Mouse (Mus musculus) spleen, embryonic (tissue): ENCODE results near the gene BC048679.
"Not testable (repeated sequence)": the region's sequence is repeated elsewhere in the genome, so short reads cannot be mapped to it uniquely, and the experiment has no call there.

Experiments
- CTCF ChIA-PET: fragments of 350-600 bp; sonication (Branson Sonifier 250); formaldehyde crosslinking; loops from one replicate; lab custom pipeline; 2022; lab: Charles Lee

Gene BC048679

DNA sequence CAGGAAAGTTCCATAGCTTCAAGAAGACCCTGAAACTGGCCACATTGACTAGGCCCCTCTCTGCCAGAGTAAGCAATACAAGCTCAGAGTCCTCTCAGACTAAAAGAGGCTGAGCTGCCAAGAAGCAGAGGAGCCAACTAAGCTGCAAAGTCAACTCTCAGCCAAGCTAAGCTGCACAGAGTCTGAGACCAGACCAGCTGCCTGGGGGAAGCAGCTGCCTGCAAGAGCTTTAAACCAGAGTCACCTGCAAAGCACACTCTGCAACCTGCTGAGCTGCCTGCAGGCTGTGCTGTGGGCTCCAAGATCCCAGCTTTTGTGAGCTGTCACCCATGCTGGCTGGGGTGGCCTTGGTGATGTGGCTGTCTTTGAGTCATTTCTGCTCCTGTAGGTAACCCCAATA is 19.8 kb downstream of the BC048679 start:
- CTCF ChIA-PET = not testable (repeated sequence)

DNA sequence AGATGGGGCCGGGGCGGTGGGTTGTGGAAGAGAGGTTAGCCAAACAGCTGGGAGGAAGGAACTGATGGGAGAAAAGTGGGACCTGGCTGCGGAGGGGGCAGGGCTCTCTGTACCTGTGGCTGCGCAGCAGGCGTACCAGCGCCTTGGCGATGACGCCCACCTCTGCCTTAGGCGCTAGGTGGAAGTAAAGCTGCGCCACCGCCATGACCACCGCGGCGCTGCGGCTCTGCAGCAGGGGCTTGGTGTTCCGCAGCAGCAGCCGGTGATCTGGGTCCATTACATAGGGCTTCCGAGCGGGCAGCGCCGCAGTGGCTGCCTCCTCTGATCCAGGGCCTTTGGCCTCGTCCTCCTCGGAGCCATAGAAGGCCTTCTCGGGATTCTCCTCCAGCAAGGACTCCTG is 21.2 kb downstream of the BC048679 start:
- CTCF ChIA-PET = no interaction called here

DNA sequence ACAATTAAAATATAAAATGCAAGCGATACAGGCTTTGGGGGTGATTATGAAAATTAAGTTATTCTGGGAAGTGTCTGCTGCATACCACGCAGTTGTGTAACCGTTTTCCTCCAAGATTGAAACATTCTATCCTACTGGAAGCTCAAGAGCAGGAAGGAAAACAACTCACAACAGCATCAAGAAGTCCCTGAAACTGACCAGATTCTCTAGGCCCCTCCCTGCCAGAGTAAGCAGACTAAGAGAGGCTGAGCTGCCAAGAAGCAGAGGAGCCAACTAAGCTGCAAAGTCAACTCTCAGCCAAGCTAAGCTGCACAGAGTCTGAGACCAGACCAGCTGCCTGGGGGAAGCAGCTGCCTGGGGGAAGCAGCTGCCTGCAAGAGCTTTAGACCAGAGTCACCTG is 22.9 kb downstream of the BC048679 start:
- CTCF ChIA-PET = no interaction called here

DNA sequence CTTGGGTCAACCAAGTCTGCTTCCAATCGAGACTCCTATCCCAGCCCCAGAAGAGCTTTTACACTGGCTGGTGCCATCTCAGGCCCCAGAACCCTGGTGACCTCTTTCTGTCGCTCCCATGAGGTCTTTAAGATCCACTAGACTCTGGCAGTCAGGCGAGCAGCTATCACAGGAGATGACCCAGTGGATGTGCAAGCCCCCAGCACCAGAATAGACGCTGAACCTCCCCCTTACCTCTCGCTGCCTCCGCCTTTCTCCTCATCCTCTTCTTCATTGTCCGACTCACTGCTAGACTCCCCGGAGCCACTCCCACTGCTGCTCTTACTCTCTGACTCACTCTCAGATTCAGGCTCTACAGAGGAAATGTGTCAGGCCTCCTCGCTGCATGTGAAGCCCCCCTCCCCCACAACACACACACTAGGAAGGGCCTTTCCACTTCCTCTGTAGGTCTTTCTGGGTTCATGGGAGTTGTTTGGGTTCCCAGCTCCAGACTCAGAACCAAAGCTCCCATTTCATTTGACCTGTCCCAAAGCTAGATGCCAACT is 33.1 kb downstream of the BC048679 start:
- CTCF ChIA-PET = no interaction called here

- CTCF ChIA-PET = no interaction called here
These were observed 34.0 kb downstream of the BC048679 start for GRCm38 (mm10) chr7:81464116-81464515.

- CTCF ChIA-PET = no interaction called here
These were observed 35.3 kb downstream of the BC048679 start for GRCm38 (mm10) chr7:81462815-81463214.

DNA sequence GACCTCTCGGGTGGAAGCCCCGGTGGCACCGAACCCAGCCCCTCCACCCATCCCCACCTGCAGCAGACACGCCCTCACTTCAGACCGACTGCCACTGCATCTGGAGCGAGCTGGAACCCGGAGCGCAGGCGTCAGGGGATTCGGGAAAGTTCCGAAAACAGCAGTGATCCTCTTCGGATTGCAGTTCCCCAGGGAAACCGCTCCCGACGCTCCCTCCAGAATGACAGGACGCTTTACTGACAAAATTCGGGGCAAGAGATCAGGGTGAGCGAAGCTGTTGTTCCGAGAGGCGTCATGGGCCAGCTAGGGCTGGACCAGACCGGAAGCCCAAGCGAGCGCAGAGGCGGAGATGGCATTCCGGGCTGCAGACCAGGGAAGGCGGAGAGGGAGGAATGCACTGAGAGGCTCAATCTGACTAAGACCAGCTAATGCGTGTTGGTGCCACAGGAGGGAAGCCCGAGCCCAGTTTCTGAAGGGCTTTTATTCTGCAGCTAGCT is 42.9 kb downstream of the BC048679 start, which contains the start of gene Cpeb1:
Gene Cpeb1 (minus strand): TSS at position 311 of the 497 bp plus-strand sequence.
- CTCF ChIA-PET = no interaction called here

GRCm38 (mm10) chr7:81454331-81455039 is 43.6 kb downstream of the BC048679 start:
- CTCF ChIA-PET = no interaction called here

DNA sequence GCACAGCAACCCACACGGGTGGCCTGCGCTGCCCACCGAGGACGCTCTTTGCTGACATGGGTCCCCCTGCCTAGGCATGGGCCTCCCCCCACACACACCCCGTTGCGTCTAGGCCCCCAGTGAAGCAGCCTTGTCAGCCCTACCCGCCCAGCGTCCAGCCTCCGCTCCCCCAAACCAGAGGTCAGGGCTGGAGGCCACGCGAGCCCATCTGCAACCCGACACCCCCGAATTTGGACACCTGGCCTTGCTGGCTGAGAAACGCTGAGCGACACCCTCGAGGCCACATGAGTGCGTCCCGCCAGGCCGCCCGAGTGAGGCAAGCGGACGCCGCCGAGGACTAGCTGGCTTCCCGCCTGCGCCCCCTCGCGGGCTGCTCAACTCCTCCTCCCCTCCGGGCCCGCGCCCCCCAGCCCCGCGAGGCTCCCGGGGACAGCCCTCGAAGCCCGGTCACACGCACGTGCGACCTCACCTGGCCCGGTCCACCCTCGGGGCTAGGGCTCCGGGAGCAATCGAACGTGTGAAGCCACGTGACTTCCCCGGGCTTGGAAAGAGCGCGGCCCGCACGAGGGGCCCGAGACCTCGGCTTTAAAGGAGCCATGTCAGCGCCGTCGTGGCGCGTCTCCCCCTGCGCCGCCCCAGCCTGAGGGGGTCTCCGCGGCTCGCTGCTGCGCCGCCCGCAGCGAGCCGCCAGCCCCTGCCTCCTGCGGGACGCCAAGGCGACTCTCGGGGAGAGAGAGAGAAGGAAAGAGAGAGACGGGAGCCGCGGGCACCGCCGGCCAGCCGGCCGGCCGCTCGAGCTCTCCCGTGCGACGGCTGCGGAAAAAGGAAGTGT is 44.4 kb downstream of the BC048679 start:
- CTCF ChIA-PET = no interaction called here

GRCm38 (mm10) chr7:81452971-81453441 is 45.1 kb downstream of the BC048679 start:
- CTCF ChIA-PET = no interaction called here
